Mouse (Mus musculus) embryo, embryonic 11.5 days (tissue): Measurements from ENCODE around the gene Morc1.
A peak's percentile ranks its signal among the peaks of the same experiment; 100 is the strongest.

ENCODE experiments used
- DNase-seq: peaks from one replicate; pipeline ENCODE4 v3.0.0-alpha.2; 2012; ENCODE audit warnings: low read depth, low spot score

The Morc1 gene

DNA sequence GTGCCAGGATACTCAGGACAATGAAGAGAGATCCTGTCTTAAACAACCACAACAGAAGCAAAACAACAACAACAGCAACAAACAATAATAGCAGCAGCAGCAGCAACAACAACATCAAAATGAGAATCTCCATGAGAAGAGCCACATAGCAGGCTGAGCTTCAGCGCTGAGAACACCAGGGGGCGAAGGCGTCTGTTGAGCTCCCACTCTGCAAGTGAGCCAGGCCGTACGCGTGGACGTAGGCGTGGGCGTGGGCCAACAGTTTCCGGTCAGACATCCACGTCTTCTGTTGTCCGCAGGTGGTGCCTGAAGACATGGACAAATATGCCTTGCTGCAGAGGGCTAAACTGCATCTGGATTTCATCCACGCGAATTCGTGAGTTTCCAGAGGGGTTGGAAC is at the start of gene Morc1:
TSS of gene Morc1 (plus strand) at position 211 of the 400 bp plus-strand sequence.
- no peak for DNase-seq

GRCm38 (mm10) chr16:48383582-48384257 is 47.3 kb upstream of the Morc1 start:
- DNase-seq = no peak

GRCm38 (mm10) chr16:48386982-48387381 is 44.1 kb upstream of the Morc1 start:
- DNase-seq = no peak

DNA sequence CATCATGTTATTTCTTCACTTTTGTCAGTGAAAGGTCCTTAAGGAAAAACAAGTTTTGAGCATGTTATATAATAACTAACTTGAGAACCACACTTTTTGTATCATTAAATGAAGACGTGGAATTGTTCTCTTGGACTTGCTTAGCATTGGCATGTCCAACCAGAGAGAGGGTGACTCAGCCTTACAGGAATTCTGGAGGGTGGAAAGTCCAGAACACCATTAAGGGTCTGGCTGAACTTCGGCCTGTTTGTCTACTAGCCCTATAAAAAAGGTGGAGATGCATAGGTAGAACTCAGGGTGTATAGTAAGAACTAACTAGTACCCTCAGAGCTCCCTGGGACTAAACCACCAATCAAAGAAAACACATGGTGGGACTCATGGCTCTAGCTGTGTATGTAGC is 35.8 kb upstream of the Morc1 start:
- no peak for DNase-seq

DNA sequence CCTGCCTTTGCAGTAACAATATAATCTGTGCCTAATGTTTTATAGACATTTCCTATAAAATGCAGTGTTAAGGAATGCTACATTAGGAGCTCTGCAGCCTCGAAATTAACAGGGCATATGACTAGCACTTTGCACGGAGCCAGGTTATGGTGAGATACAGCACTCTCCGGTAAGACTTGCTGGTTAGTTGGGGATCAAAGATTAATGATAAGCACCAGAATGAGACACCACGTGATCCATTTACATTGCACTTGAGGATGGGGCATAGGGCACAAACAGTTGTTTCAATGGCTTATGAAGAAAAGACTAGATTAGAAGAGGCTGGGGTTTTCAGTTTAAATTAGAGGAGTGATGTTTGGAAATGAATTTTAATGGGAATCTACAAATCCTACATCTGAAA is 28.1 kb upstream of the Morc1 start:
- DNase-seq = no peak

- no peak for DNase-seq
These were observed 27.6 kb upstream of the Morc1 start for GRCm38 (mm10) chr16:48403423-48403822.

- DNase-seq = no peak
These were observed 27.0 kb upstream of the Morc1 start for GRCm38 (mm10) chr16:48404009-48404408.

GRCm38 (mm10) chr16:48405674-48406403 is 25.2 kb upstream of the Morc1 start:
- DNase-seq = peak; percentile 4

- DNase-seq = no peak
These were observed 21.5 kb upstream of the Morc1 start for GRCm38 (mm10) chr16:48409580-48409979.

GRCm38 (mm10) chr16:48410125-48410524 is 20.9 kb upstream of the Morc1 start:
- DNase-seq = no peak

- no peak for DNase-seq
These were observed 18.8 kb upstream of the Morc1 start, which contains the start of gene Gm5485 for GRCm38 (mm10) chr16:48412246-48412645. Gene Gm5485 (minus strand): TSS chr16:48412416.

DNA sequence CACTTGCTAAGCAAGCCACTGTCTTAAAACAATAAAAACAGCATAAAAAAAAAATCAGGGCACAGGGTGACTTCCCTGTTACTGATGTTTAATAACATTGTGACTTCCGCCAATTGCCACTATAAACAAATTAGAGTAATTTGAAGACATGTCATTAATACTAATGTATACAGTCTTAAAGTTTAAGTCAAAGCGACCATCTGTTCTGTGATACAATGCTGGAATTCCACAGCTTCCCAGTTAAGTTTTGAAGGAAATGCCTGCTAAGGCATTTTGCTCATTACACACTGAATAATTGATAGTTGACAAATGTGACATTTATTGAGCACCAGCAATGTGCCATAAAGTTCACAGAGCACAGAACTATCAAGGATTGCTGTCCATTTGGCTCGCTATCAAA is 12.5 kb upstream of the Morc1 start:
- no peak for DNase-seq

DNA sequence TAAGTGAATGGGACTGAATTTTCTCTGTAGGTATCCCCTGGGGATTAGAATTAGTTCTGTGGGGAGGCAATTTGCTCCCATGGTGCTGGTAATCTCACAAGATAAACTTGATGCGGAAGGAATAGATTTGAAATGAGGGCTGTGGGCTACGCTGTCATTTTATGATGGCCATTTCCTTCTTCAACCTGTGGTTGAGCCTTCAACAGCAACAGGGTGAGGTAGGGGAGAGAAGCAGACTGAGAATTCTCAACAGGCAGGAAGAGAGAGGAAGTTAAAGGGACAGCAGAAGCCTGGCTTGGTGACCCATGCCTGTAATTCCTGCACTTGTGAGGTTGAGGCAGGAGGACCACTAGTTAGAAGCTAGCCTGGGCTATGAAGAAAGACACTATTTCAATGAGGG is 12.0 kb upstream of the Morc1 start:
- DNase-seq = no peak

DNA sequence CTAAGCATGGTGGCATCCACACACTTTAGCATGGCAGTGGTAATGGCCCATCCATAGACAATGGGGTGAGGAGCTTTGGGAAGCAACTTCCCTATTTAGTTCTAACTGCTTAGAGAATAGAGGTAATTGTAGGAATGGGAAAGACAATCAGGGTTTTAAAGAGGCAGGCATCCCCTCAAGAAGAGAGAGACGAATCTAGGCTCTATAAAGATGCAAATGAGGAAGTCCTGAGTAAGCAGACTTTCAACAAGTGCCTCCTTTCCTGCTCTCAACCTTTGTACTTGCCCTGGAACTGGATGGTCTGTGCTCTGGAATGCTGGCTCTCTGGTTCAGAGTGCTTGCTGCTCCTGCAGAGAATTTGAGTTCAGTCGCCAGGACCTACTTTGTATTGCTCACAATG is 8.5 kb upstream of the Morc1 start:
- DNase-seq = no peak

DNA sequence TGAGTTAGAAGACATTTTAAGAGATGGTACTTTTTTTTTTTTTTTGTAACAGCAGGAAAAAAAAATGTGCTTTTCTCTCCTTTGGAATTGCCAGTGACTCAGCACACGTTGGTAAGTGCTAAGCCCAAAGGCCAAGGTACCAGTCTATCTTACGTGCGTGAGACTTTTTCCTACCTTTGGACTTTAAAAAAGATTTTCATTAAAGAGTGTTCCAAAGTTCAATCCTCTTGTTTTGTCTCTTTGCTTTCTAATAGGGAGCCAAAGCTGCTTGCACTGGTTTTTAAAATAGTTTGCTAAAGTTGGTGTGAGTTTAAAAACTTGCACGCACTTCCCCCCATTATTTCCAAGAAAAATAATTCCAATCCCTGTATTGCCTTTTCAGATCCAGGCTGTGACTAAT is 7.0 kb upstream of the Morc1 start:
- DNase-seq = no peak

GRCm38 (mm10) chr16:48429427-48429826 is 1.6 kb upstream of the Morc1 start:
- DNase-seq = no peak

GRCm38 (mm10) chr16:48435454-48435853 is 4.4 kb downstream of the Morc1 start:
- DNase-seq = no peak

DNA sequence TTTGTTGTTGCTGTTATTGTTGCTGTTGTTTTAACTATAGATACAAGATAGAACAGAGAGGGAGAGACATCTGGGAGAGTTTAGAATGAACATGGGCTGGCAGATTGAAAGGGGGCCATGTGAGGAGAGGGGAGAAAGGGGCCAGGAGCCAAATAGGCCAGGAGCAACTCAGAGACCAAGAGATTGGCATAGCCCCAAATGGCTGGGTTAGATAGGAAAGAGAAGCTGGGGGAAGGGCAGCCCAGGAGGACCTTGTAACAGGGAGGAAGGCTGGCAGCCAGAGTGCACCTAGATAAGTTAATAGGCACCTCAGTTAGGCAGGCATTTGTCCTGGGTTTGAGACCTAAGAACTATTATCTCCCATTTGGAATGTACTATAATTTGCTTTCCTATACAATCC is 6.4 kb downstream of the Morc1 start:
- DNase-seq = no peak

DNA sequence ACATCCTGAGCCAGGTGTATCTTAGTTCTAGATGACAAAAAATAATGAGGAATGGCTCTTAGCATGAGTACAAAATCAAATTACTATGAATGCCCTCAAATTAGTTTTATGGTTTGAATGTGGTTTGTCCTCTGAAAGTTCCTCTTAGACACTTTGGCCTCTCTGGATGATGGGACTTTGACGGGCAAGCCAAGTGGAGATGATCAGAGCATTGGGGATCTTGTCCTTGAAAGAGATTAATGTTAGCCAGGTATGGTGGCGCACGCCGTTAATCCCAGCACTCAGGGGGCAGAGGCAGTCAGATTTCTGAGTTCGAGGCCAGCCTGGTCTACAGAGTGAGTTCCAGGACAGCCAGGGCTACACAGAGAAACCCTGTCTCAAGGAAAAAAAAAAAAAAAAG is 13.6 kb downstream of the Morc1 start:
- no peak for DNase-seq

DNA sequence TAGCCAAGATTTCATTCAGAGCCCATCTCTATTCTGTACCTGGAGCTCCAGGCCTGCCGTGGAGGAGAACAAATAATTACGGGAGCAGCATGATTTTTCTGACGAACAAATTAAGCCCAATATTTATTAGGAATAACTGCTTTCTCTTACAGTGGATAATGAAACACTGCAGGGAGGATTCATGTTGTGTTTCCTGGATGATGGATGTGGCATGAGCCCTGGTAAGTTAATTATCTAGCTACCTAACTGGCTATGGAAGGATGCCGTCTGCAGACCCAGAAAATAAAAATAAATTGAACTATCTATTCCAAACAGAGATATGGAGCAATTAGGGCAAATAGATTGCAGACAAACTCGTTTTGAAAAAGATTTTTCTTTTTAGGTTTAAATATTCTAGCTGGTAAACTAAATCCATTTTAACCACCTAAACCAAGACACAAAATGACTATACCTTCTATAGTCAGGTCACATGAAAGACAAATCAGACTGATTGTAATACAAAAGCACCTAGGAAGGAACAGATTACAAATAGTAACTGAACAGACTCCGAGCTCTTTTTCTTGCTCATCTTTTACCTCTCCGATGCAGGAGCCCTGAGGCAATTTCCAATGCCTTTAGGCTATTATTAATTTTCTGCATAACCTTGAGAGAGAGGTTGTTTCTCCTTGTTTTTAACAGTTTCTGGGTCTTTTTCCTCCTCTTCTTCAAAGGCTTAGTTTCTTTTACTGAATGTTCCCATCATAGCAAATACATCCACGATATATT is 15.3 kb downstream of the Morc1 start:
- no peak for DNase-seq

DNA sequence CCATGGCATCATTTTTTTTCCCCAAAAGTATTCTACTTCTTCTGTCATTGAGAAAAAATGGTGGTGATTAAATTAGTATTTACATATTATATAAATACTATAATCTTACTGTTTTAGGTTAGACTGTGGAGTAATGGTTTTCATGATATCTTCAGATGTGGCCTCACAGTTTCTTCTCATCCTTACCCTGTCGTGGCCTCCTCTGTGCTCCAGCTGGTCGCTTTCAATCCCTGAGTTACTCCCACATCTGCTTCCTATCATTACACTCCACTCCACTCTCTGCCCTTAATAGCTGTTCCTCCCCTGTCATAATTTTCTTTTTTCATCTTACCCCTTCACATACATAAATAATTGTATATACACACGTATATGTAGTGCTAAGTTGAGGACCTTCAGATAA is 22.2 kb downstream of the Morc1 start:
- DNase-seq = no peak

GRCm38 (mm10) chr16:48473396-48473795 is 42.4 kb downstream of the Morc1 start:
- DNase-seq = no peak
